Mouse (Mus musculus): ENCODE measurements around the gene Gramd1c. TPM values are rescaled to one million over a fixed set of nuclear protein-coding genes. Genes with fewer than 3 reads are reported as not detected.
A peak's percentile ranks its signal among the peaks of the same experiment; 100 is the strongest.

The Gramd1c gene
- total and polyA plus RNA-seq, 3 experiments, result 1.5 to 3.9 (median 3.5) TPM

DNA sequence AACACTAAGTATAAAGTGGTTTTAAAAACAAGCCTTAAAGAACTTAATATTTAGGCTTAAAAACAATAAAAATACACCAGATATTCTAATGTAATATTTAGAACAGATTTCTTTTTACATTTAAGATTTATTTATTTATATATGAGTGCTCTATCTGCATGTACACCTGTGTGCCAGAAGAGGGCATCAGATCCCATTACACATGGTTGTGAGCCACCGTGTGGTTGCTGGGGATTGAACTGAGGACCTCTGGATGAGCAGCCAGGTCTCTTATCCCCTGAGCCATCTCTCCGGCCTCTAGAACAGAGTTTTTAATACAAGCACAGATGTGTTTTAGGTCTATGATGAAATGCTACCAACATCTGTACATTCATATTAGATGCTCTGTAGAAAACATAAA is 39.8 kb upstream of the Gramd1c start:
- dilution Hi-C loops (cut with MboI; ENCODE audit: extremely low pct_ligation_motif_present, extremely low pct_unique_long_range_greater_than_20kb, low sequenced_read_pairs), result no loop called here
- Histone ChIP-seq H3K4me3 (replicated peaks in 1 of 3; ENCODE audit: low read depth in 2 of 3, low read length in 2 of 3, poor library complexity in 1 of 3) (no peak overlapping the region), H3K9ac (ENCODE audit: insufficient read depth, low read depth) (no peak overlapping the region), H3K36me3 (replicated peaks in 1 of 2; ENCODE audit: control insufficient read depth in 1 of 2, insufficient read depth in 1 of 2, low read length in 1 of 2) (peaks cover 54 to 86% of the 10 kb centered on the region in 2 experiments), H3K9me3 (replicated peaks; ENCODE audit: low read length) (no peaks in the 10 kb centered on the region), H3K27ac (ENCODE audit: insufficient read depth, low read depth) (no peak overlapping the region), H3K27me3 (replicated peaks) (no peaks in the 10 kb centered on the region), H3K79me2 (replicated peaks; ENCODE audit: control insufficient read depth, extremely low read depth, insufficient read depth, poor library complexity, severe bottlenecking) (no peaks in the 10 kb centered on the region), H3K4me1 (ENCODE audit: control insufficient read depth in 1 of 2, insufficient read depth in 2 of 2) (no peaks in the 10 kb centered on the region; a peak in 1 of 4 replicates), H3K4me2 (ENCODE audit: insufficient read depth, low read depth, poor library complexity, severe bottlenecking) (no peak overlapping the region)
- TF ChIP-seq JUND (conservative IDR thresholded peaks at IDR 0.05; ENCODE audit: low read depth, low read length), result no peak
- peak; percentile 20 to 40; a peak in 2 of 4 replicates for TF ChIP-seq CTCF (conservative IDR thresholded peaks at IDR 0.05 in 1 of 2, IDR thresholded peaks at IDR 0.05 in 1 of 2; ENCODE audit: low read depth in 2 of 2, low read length in 2 of 2)
- DNase-seq (ENCODE audit: extremely low read depth), result no peak
- in situ Hi-C loops (cut with MboI; ENCODE audit: low pct_ligation_motif_present, low pct_unique_long_range_greater_than_20kb, low sequenced_read_pairs), result no loop called here

DNA sequence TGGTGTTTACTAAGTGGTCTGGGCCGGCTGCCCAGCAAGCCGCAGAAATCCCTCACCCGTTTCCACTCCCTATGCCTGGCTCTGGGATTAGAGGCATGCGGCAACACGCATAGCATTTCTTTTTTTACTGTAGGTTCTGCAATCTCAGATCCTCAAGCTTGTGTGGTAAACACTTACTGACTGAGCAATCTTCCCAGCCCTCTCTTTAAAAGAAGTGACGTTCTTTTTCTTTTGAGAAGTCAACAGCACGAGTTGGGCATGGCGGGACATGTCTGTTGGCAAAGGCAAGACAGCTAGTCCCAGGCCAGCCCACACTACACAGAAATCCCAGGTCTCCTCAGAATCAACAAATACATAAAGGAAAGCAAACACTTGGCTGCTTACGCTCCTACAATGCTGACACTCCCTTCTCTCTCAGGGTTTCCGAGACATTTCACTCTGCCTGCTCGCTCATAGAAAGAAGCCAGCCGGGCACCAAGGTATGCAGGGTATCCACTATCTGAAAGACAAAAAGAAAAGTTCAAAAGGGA is 38.1 kb upstream of the Gramd1c start:
- no peak overlapping the region for H3K4me2 ChIP-seq (ENCODE audit: insufficient read depth, low read depth, poor library complexity, severe bottlenecking)
- no peak for DNase-seq (ENCODE audit: extremely low read depth)
- no peak overlapping the region for H3K9ac ChIP-seq (ENCODE audit: insufficient read depth, low read depth)
- no peaks in the 10 kb centered on the region for H3K79me2 ChIP-seq (replicated peaks; ENCODE audit: control insufficient read depth, extremely low read depth, insufficient read depth, poor library complexity, severe bottlenecking)
- in situ Hi-C loops (cut with MboI; ENCODE audit: low pct_ligation_motif_present, low pct_unique_long_range_greater_than_20kb, low sequenced_read_pairs) (no loop called here), dilution Hi-C loops (cut with MboI; ENCODE audit: extremely low pct_ligation_motif_present, extremely low pct_unique_long_range_greater_than_20kb, low sequenced_read_pairs) (no loop called here)
- H3K27me3 ChIP-seq (replicated peaks), result no peaks in the 10 kb centered on the region
- H3K4me3 ChIP-seq (replicated peaks in 1 of 3; ENCODE audit: low read depth in 2 of 3, low read length in 2 of 3, poor library complexity in 1 of 3), result no peak overlapping the region
- TF ChIP-seq PAX5 (IDR thresholded peaks at IDR 0.05; ENCODE audit: low read length) (no peak), ZMIZ1 (IDR thresholded peaks at IDR 0.05; ENCODE audit: low read depth, low read length) (no peak), MEF2A (IDR thresholded peaks at IDR 0.05; ENCODE audit: borderline replicate concordance, low read depth, low read length) (no peak), E2F4 (IDR thresholded peaks at IDR 0.05; ENCODE audit: insufficient replicate concordance, low read depth, low read length) (no peak), KAT2A (IDR thresholded peaks at IDR 0.05; ENCODE audit: insufficient replicate concordance, low read length) (no peak), JUND (conservative IDR thresholded peaks at IDR 0.05; ENCODE audit: low read depth, low read length) (no peak), MAX (IDR thresholded peaks at IDR 0.05; ENCODE audit: low read length) (no peak), CHD1 (IDR thresholded peaks at IDR 0.05; ENCODE audit: low read depth, low read length) (no peak), MAFK (IDR thresholded peaks at IDR 0.05; ENCODE audit: insufficient replicate concordance, low read length) (no peak)
- no peaks in the 10 kb centered on the region; a peak in 1 of 4 replicates for H3K4me1 ChIP-seq (ENCODE audit: control insufficient read depth in 1 of 2, insufficient read depth in 2 of 2)
- H3K36me3 ChIP-seq (replicated peaks in 1 of 2; ENCODE audit: control insufficient read depth in 1 of 2, insufficient read depth in 1 of 2, low read length in 1 of 2), result peaks cover 52 to 84% of the 10 kb centered on the region in 2 experiments
- no peak overlapping the region for H3K27ac ChIP-seq (ENCODE audit: insufficient read depth, low read depth)
- H3K9me3 ChIP-seq (replicated peaks; ENCODE audit: low read length), result no peaks in the 10 kb centered on the region

DNA sequence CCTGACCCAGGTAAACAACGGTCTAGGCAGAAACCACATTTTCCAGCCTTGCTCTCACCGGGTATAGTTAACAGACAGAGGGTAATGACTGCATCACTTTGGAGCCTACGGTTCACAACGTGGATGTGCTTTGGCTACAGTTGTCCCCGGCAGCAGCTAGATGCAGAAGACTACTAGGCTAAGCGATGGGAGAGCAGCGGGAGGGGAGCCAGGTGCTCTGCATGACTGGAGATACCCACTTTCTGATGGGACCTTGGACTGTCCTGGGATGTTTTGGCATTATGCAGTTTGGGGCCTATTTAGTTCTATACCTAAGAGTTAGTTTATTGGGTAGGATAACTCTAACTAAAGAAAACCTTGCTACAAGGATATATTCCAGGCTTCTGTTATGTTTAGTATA is 36.2 kb upstream of the Gramd1c start:
- no peaks in the 10 kb centered on the region for H3K79me2 ChIP-seq (replicated peaks; ENCODE audit: control insufficient read depth, extremely low read depth, insufficient read depth, poor library complexity, severe bottlenecking)
- no peak for DNase-seq (ENCODE audit: extremely low read depth)
- no peaks in the 10 kb centered on the region for H3K27me3 ChIP-seq (replicated peaks)
- dilution Hi-C loops (cut with MboI; ENCODE audit: extremely low pct_ligation_motif_present, extremely low pct_unique_long_range_greater_than_20kb, low sequenced_read_pairs) (no loop called here), in situ Hi-C loops (cut with MboI; ENCODE audit: low pct_ligation_motif_present, low pct_unique_long_range_greater_than_20kb, low sequenced_read_pairs) (no loop called here)
- H3K9me3 ChIP-seq (replicated peaks; ENCODE audit: low read length), result no peaks in the 10 kb centered on the region
- H3K4me2 ChIP-seq (ENCODE audit: insufficient read depth, low read depth, poor library complexity, severe bottlenecking), result no peak overlapping the region
- TF ChIP-seq ZMIZ1 (IDR thresholded peaks at IDR 0.05; ENCODE audit: low read depth, low read length) (no peak), TCF12 (IDR thresholded peaks at IDR 0.05; ENCODE audit: low read depth, low read length) (no peak), USF2 (conservative IDR thresholded peaks at IDR 0.05; ENCODE audit: low read depth, low read length) (no peak), ETS1 (conservative IDR thresholded peaks at IDR 0.05; ENCODE audit: low read depth, low read length) (no peak)
- no peak overlapping the region for H3K27ac ChIP-seq (ENCODE audit: insufficient read depth, low read depth)
- H3K9ac ChIP-seq (ENCODE audit: insufficient read depth, low read depth), result no peak overlapping the region
- peaks cover 61 to 91% of the 10 kb centered on the region in 2 experiments for H3K36me3 ChIP-seq (replicated peaks in 1 of 2; ENCODE audit: control insufficient read depth in 1 of 2, insufficient read depth in 1 of 2, low read length in 1 of 2)
- H3K4me1 ChIP-seq (ENCODE audit: control insufficient read depth in 1 of 2, insufficient read depth in 2 of 2), result no peaks in the 10 kb centered on the region; a peak in 1 of 4 replicates
- no peak overlapping the region for H3K4me3 ChIP-seq (replicated peaks in 1 of 3; ENCODE audit: low read depth in 2 of 3, low read length in 2 of 3, poor library complexity in 1 of 3)

Data from CH12.LX (cell line).